Mouse (Mus musculus): Measurements from ENCODE around the gene Tmem214. TPM values are rescaled to one million over a fixed set of nuclear protein-coding genes. Genes with fewer than 3 reads are reported as not detected.

Tmem214 gene
- total RNA-seq, 2 experiments from 2014 or later = 61.2 to 63.4 TPM

Other genes starting within 250 kb of the Tmem214 start
- 10 to 100 TPM; 33.5 to 33.7 TPM for gene Slc35f6, start 220.1 kb upstream of the Tmem214 start, total RNA-seq (2021)
- 10 to 100 TPM; 61.3 to 62.0 TPM for gene Cenpa, start 201.2 kb upstream of the Tmem214 start, total RNA-seq (2021)
- 10 to 100 TPM; 10.8 to 16.0 TPM for gene Dpysl5, start 156.4 kb upstream of the Tmem214 start, total RNA-seq (2021)
- 10 to 100 TPM; 43.3 to 47.1 TPM for gene Mapre3, start 53.4 kb upstream of the Tmem214 start, total RNA-seq (2021)
- gene Agbl5, start 20.7 kb downstream of the Tmem214 start, total RNA-seq (2021) = 10 to 100 TPM; 26.8 to 30.6 TPM
- gene Ost4, start 39.8 kb downstream of the Tmem214 start, total RNA-seq (2021) = 100 to 1,000 TPM; 196 to 201 TPM
- gene Emilin1, start 45.4 kb downstream of the Tmem214 start, total RNA-seq (2021) = 100 to 1,000 TPM; 100 to 114 TPM
- gene Khk, start 53.4 kb downstream of the Tmem214 start, total RNA-seq (2021) = 10 to 100 TPM; 57.2 to 64.8 TPM
- 1 to 10 TPM; 3.5 to 6.0 TPM for gene Cgref1, start 77.6 kb downstream of the Tmem214 start, total RNA-seq (2021)
- gene Preb, start 92.3 kb downstream of the Tmem214 start, total RNA-seq (2021) = 100 to 1,000 TPM; 131 to 135 TPM
- under 1 TPM; 0.81 to 0.85 TPM for gene Tcf23, start 100.7 kb downstream of the Tmem214 start, total RNA-seq (2021)
- gene Atraid, start 180.3 kb downstream of the Tmem214 start, total RNA-seq (2021) = 100 to 1,000 TPM; 109 to 115 TPM
- gene Slc5a6, start 180.9 kb downstream of the Tmem214 start, total RNA-seq (2021) = 10 to 100 TPM; 18.8 to 20.9 TPM
- gene Cad, start 186.8 kb downstream of the Tmem214 start, total RNA-seq (2021) = 10 to 100 TPM; 33.0 to 40.2 TPM
- gene Dnajc5g, start 238.3 kb downstream of the Tmem214 start, total RNA-seq (2021) = not detected
- gene Slc30a3, start 240.2 kb downstream of the Tmem214 start, total RNA-seq (2021) = under 1 TPM; 0.34 to 0.50 TPM
- gene Trim54, start 248.7 kb downstream of the Tmem214 start, total RNA-seq (2021) = 1 to 10 TPM; 1.8 to 4.2 TPM

All from adrenal gland, postnatal 4 days (tissue).